Mouse (Mus musculus) heart, embryonic 12.5 days (tissue): ENCODE results near the gene Asb18. TPM values are rescaled to one million over a fixed set of nuclear protein-coding genes. Genes with fewer than 3 reads are reported as not detected.

Experiments
- ATAC-seq: fragments of 200-750 bp; cut with Nextera tagmentation; 2 replicates; pipeline ENCODE4 v1.8.0; 2017; ENCODE audit warnings: moderate TSS enrichment, moderate library complexity; ENCODE audit not compliant: insufficient number of reproducible peaks, low FRiP score
- H3K27ac ChIP-seq: fragments of 300-500 bp; sonication (generic); 2 replicates; pipeline ENCODE4 v1.5.1; 2016; ENCODE audit warnings: mild to moderate bottlenecking, moderate library complexity; ENCODE audit not compliant: poor library complexity, severe bottlenecking
- H3K27me3 ChIP-seq: fragments of 300-500 bp; sonication (generic); replicated peaks from 2 replicates; pipeline ENCODE4 v1.6.1; 2016; ENCODE audit warnings: mild to moderate bottlenecking, moderate library complexity
- H3K36me3 ChIP-seq: fragments of 300-500 bp; sonication (generic); 2 replicates; pipeline ENCODE4 v1.6.1; 2016; ENCODE audit warnings: mild to moderate bottlenecking, moderate library complexity
- H3K4me1 ChIP-seq: fragments of 300-500 bp; sonication (generic); replicated peaks from 2 replicates; pipeline ENCODE4 v1.6.1; 2016; ENCODE audit warnings: mild to moderate bottlenecking
- H3K4me2 ChIP-seq: fragments of 300-500 bp; sonication (generic); 2 replicates; pipeline ENCODE4 v1.6.1; 2016; ENCODE audit warnings: mild to moderate bottlenecking, moderate library complexity
- H3K4me3 ChIP-seq: fragments of 300-500 bp; sonication (generic); 2 replicates; pipeline ENCODE4 v1.5.1; 2016; ENCODE audit warnings: mild to moderate bottlenecking
- H3K9ac ChIP-seq: fragments of 300-500 bp; sonication (generic); 2 replicates; pipeline ENCODE4 v1.6.1; 2016; ENCODE audit warnings: mild to moderate bottlenecking, moderate library complexity
- H3K9me3 ChIP-seq: fragments of 300-500 bp; sonication (generic); replicated peaks from 2 replicates; pipeline ENCODE4 v1.6.1; 2016; ENCODE audit warnings: mild to moderate bottlenecking, moderate library complexity
- WGBS: fragments of 180-500 bp; shearing (Covaris S2); methylation state at CpG from one replicate; pipeline ENCODE4 v1.1.7; 2016; 5-methylcytosine and 5-hydroxymethylcytosine counted together
- polyA plus RNA-seq: library from polyadenylated mRNA; unstranded; fragments of >200 nt; fragmentation: Nextera tagmentation; extraction: Ambion mirVana; gene quantifications from 2 replicates; pipeline ENCODE4 v1.2.1, GENCODE M21; 2016

The Asb18 gene
- polyA plus RNA-seq, 1 experiment from 2014 or later, result 1.0 TPM

- WGBS, result 72% methylated on average over 8 of the region's 8 CpGs
- H3K9me3 ChIP-seq, result no peaks in the 10 kb centered on the region
- H3K27ac ChIP-seq, result no peak overlapping the region
- no peak overlapping the region for H3K4me2 ChIP-seq
- peaks cover 39% of the 10 kb centered on the region for H3K27me3 ChIP-seq
- no peak for ATAC-seq
- H3K9ac ChIP-seq, result no peak overlapping the region
- H3K36me3 ChIP-seq, result no peaks in the 10 kb centered on the region
- H3K4me3 ChIP-seq, result no peak overlapping the region
- H3K4me1 ChIP-seq, result no peaks in the 10 kb centered on the region
These were observed 39.9 kb downstream of the Asb18 start for GRCm38 (mm10) chr1:89974541-89974940.

GRCm38 (mm10) chr1:89971848-89972247, 42.6 kb downstream of the Asb18 start:
- H3K4me3 ChIP-seq, result no peak overlapping the region

GRCm38 (mm10) chr1:89969714-89970110, 44.8 kb downstream of the Asb18 start:
- no peak overlapping the region for H3K27ac ChIP-seq
- no peak for ATAC-seq
- no peak overlapping the region for H3K9ac ChIP-seq
- H3K4me1 ChIP-seq, result peaks cover 5% of the 10 kb centered on the region
- no peak overlapping the region for H3K4me2 ChIP-seq
- H3K4me3 ChIP-seq, result no peak overlapping the region
- 76% methylated on average over 4 of the region's 4 CpGs for WGBS
- peaks cover 72% of the 10 kb centered on the region for H3K27me3 ChIP-seq
- H3K36me3 ChIP-seq, result no peaks in the 10 kb centered on the region
- H3K9me3 ChIP-seq, result no peaks in the 10 kb centered on the region

More at GRCm38 (mm10) chr1:89971848-89972247, 42.6 kb downstream of the Asb18 start:
- Histone ChIP-seq H3K27me3 (peaks cover 56% of the 10 kb centered on the region), H3K9ac (no peak overlapping the region), H3K4me2 (no peak overlapping the region), H3K4me1 (peaks cover 5% of the 10 kb centered on the region), H3K9me3 (no peaks in the 10 kb centered on the region), H3K27ac (no peak overlapping the region), H3K36me3 (no peaks in the 10 kb centered on the region)
- no peak for ATAC-seq
- 51% methylated on average over 8 of the region's 8 CpGs for WGBS

- 46% methylated on average over 10 of the region's 10 CpGs for WGBS
- no peak for ATAC-seq
- Histone ChIP-seq H3K9me3 (no peaks in the 10 kb centered on the region), H3K27ac (no peak overlapping the region), H3K4me3 (0 out of 2 replicates have a peak overlapping the region, but pooled peaks have one; percentile 77), H3K4me2 (peak overlapping the region; percentile 98; the same call in 1 of the 2 replicates), H3K27me3 (peaks cover 76% of the 10 kb centered on the region), H3K4me1 (peaks cover 5% of the 10 kb centered on the region), H3K36me3 (no peaks in the 10 kb centered on the region), H3K9ac (no peak overlapping the region)
These were observed 45.3 kb downstream of the Asb18 start for GRCm38 (mm10) chr1:89969072-89969713.

GRCm38 (mm10) chr1:89968111-89968851, 46.2 kb downstream of the Asb18 start:
- Histone ChIP-seq H3K27me3 (peaks cover 79% of the 10 kb centered on the region), H3K9ac (peak overlapping the region; percentile 79), H3K36me3 (no peaks in the 10 kb centered on the region), H3K4me1 (peaks cover 5% of the 10 kb centered on the region), H3K27ac (no peak overlapping the region), H3K4me2 (peak overlapping the region; percentile 98), H3K9me3 (no peaks in the 10 kb centered on the region), H3K4me3 (peak overlapping the region; percentile 77)
- 1% methylated on average over 95 of the region's 95 CpGs for WGBS
- ATAC-seq, result peak; percentile 36; the same call in 1 of the 2 replicates

GRCm38 (mm10) chr1:89967585-89967984, 46.9 kb downstream of the Asb18 start:
- Histone ChIP-seq H3K4me3 (peak overlapping the region; percentile 77; the same call in 1 of the 2 replicates), H3K9me3 (no peaks in the 10 kb centered on the region), H3K27ac (no peak overlapping the region), H3K4me2 (peak overlapping the region; percentile 98), H3K27me3 (peaks cover 85% of the 10 kb centered on the region), H3K9ac (no peak overlapping the region), H3K36me3 (no peaks in the 10 kb centered on the region), H3K4me1 (peaks cover 5% of the 10 kb centered on the region)
- no peak for ATAC-seq
- 14% methylated on average over 9 of the region's 9 CpGs for WGBS

GRCm38 (mm10) chr1:89964426-89964825, 50.0 kb downstream of the Asb18 start:
- WGBS, result 61% methylated on average over 12 of the region's 12 CpGs
- H3K36me3 ChIP-seq, result no peaks in the 10 kb centered on the region
- H3K27ac ChIP-seq, result no peak overlapping the region
- peaks cover 5% of the 10 kb centered on the region for H3K4me1 ChIP-seq
- no peak overlapping the region for H3K4me2 ChIP-seq
- peaks cover 68% of the 10 kb centered on the region for H3K27me3 ChIP-seq
- no peak overlapping the region for H3K9ac ChIP-seq
- H3K4me3 ChIP-seq, result no peak overlapping the region
- no peaks in the 10 kb centered on the region for H3K9me3 ChIP-seq
- no peak for ATAC-seq

GRCm38 (mm10) chr1:89963296-89963695, 51.2 kb downstream of the Asb18 start:
- Histone ChIP-seq H3K4me3 (no peak overlapping the region), H3K4me1 (no peaks in the 10 kb centered on the region; the same call in 1 of the 2 replicates), H3K27ac (no peak overlapping the region), H3K36me3 (no peaks in the 10 kb centered on the region), H3K9ac (no peak overlapping the region), H3K27me3 (peaks cover 64% of the 10 kb centered on the region), H3K9me3 (no peaks in the 10 kb centered on the region), H3K4me2 (no peak overlapping the region)
- no peak for ATAC-seq
- WGBS, result 90% methylated on average over 2 of the region's 2 CpGs

- ATAC-seq, result no peak
These were observed 52.4 kb downstream of the Asb18 start for GRCm38 (mm10) chr1:89962092-89962491.

GRCm38 (mm10) chr1:89959393-89959792, 55.1 kb downstream of the Asb18 start:
- H3K27ac ChIP-seq, result no peak overlapping the region
- WGBS, result 69% methylated on average over 4 of the region's 4 CpGs
- no peaks in the 10 kb centered on the region for H3K9me3 ChIP-seq
- no peak overlapping the region for H3K4me3 ChIP-seq
- H3K4me2 ChIP-seq, result no peak overlapping the region
- no peaks in the 10 kb centered on the region for H3K36me3 ChIP-seq
- H3K27me3 ChIP-seq, result peaks cover 36% of the 10 kb centered on the region
- H3K9ac ChIP-seq, result no peak overlapping the region
- H3K4me1 ChIP-seq, result no peaks in the 10 kb centered on the region
- no peak for ATAC-seq

More at GRCm38 (mm10) chr1:89962092-89962491, 52.4 kb downstream of the Asb18 start:
- no peaks in the 10 kb centered on the region for H3K9me3 ChIP-seq
- 23% methylated on average over 13 of the region's 13 CpGs for WGBS
- no peak overlapping the region for H3K4me3 ChIP-seq
- H3K4me1 ChIP-seq, result no peaks in the 10 kb centered on the region
- H3K27ac ChIP-seq, result no peak overlapping the region
- peak overlapping the region; percentile 44 for H3K4me2 ChIP-seq
- H3K36me3 ChIP-seq, result no peaks in the 10 kb centered on the region
- no peak overlapping the region for H3K9ac ChIP-seq
- H3K27me3 ChIP-seq, result peaks cover 52% of the 10 kb centered on the region

- Histone ChIP-seq H3K4me1 (peaks cover 8% of the 10 kb centered on the region), H3K9ac (no peak overlapping the region), H3K27me3 (peaks cover 75% of the 10 kb centered on the region), H3K27ac (no peak overlapping the region), H3K4me2 (no peak overlapping the region), H3K36me3 (no peaks in the 10 kb centered on the region), H3K9me3 (no peaks in the 10 kb centered on the region), H3K4me3 (no peak overlapping the region)
- 2% methylated on average over 16 of the region's 16 CpGs for WGBS
- ATAC-seq, result no peak
These were observed 71.3 kb downstream of the Asb18 start for GRCm38 (mm10) chr1:89943202-89943601.
